Mouse (Mus musculus) urinary bladder, adult 18-20 months (tissue): ENCODE measurements around the gene Ankrd61.

ENCODE experiments used
- DNase-seq, 2 experiments: peaks; one replicate each; pipeline ENCODE4 v3.0.0; 2022; ENCODE audit warnings: low spot score in 2 of 2, mixed read lengths in 2 of 2

Gene Ankrd61

GRCm38 (mm10) chr5:143897635-143898330 lies at the start of gene Ankrd61:
Ankrd61 (minus strand) TSS chr5:143897685.
- no peak for DNase-seq

GRCm38 (mm10) chr5:143943231-143944125 lies 46.0 kb upstream of the Ankrd61 start:
- no peak for DNase-seq

- DNase-seq: no peak
Observed at GRCm38 (mm10) chr5:143941588-143941987, 44.1 kb upstream of the Ankrd61 start.

- no peak for DNase-seq
Observed at GRCm38 (mm10) chr5:143936156-143936555, 38.7 kb upstream of the Ankrd61 start.

- no peak for DNase-seq
Observed at GRCm38 (mm10) chr5:143933875-143934274, 36.4 kb upstream of the Ankrd61 start.

GRCm38 (mm10) chr5:143933414-143933813 lies 35.9 kb upstream of the Ankrd61 start:
- no peak for DNase-seq

GRCm38 (mm10) chr5:143932831-143933230 lies 35.3 kb upstream of the Ankrd61 start, which contains the start of gene Rsph10b:
Rsph10b (plus strand) TSS chr5:143933035.
- no peak for DNase-seq

- no peak for DNase-seq
Observed at GRCm38 (mm10) chr5:143931863-143932580, 34.5 kb upstream of the Ankrd61 start.

- no peak for DNase-seq
Observed at GRCm38 (mm10) chr5:143930656-143931055, 33.2 kb upstream of the Ankrd61 start.

GRCm38 (mm10) chr5:143929291-143929690 lies 31.8 kb upstream of the Ankrd61 start:
- no peak for DNase-seq

- no peak for DNase-seq
Observed at GRCm38 (mm10) chr5:143927875-143928274, 30.4 kb upstream of the Ankrd61 start, which contains the start of gene Gm42421. Gm42421 (plus strand) TSS chr5:143928175.

GRCm38 (mm10) chr5:143924781-143925452 lies 27.4 kb upstream of the Ankrd61 start:
- no peak for DNase-seq

GRCm38 (mm10) chr5:143918120-143918519 lies 20.6 kb upstream of the Ankrd61 start:
- DNase-seq: no peak

- DNase-seq: peak; percentile 38 to 42
Observed at GRCm38 (mm10) chr5:143917418-143917817, 19.9 kb upstream of the Ankrd61 start.

- DNase-seq: no peak
Observed at GRCm38 (mm10) chr5:143916221-143916620, 18.7 kb upstream of the Ankrd61 start.

- DNase-seq: peak; percentile 88 to 97
Observed at GRCm38 (mm10) chr5:143909417-143910400, 12.2 kb upstream of the Ankrd61 start, which contains the start of the genes Aimp2 and Pms2. Aimp2 (minus strand) TSS chr5:143909847. Pms2 (plus strand) TSS chr5:143909964.

GRCm38 (mm10) chr5:143908926-143909325 lies 11.4 kb upstream of the Ankrd61 start:
- DNase-seq: no peak

GRCm38 (mm10) chr5:143906429-143906828 lies 8.9 kb upstream of the Ankrd61 start:
- DNase-seq: no peak

- no peak for DNase-seq
Observed at GRCm38 (mm10) chr5:143903813-143904212, 6.3 kb upstream of the Ankrd61 start.

GRCm38 (mm10) chr5:143902111-143902510 lies 4.6 kb upstream of the Ankrd61 start:
- DNase-seq: no peak
